Mouse (Mus musculus) forebrain, embryonic 12.5 days (tissue): ENCODE measurements around the gene Lmod1. TPM values are rescaled to one million over a fixed set of nuclear protein-coding genes. Genes with fewer than 3 reads are reported as not detected.

ENCODE experiments used
- ATAC-seq: fragments of 200-750 bp; cut with Nextera tagmentation; 2 replicates; pipeline ENCODE4 v1.8.0; 2017; ENCODE audit warnings: moderate TSS enrichment; ENCODE audit not compliant: low FRiP score
- H3K27ac ChIP-seq: fragments of 300-500 bp; sonication (generic); 2 replicates; pipeline ENCODE4 v1.5.1; 2016; ENCODE audit warnings: mild to moderate bottlenecking
- H3K27me3 ChIP-seq: fragments of 300-500 bp; sonication (generic); 2 replicates; pipeline ENCODE4 v1.6.1; 2016; ENCODE audit warnings: mild to moderate bottlenecking
- H3K36me3 ChIP-seq: fragments of 300-500 bp; sonication (generic); replicated peaks from 2 replicates; pipeline ENCODE4 v1.6.1; 2016; ENCODE audit warnings: mild to moderate bottlenecking
- H3K4me1 ChIP-seq: fragments of 300-500 bp; sonication (generic); 2 replicates; pipeline ENCODE4 v1.6.1; 2016
- H3K4me2 ChIP-seq: fragments of 300-500 bp; sonication (generic); 2 replicates; pipeline ENCODE4 v1.6.1; 2016; ENCODE audit warnings: mild to moderate bottlenecking, moderate library complexity
- H3K4me3 ChIP-seq: fragments of 300-500 bp; sonication (generic); replicated peaks from 2 replicates; pipeline ENCODE4 v1.5.1; 2016; ENCODE audit warnings: mild to moderate bottlenecking
- H3K9ac ChIP-seq: fragments of 300-500 bp; sonication (generic); 2 replicates; pipeline ENCODE4 v1.6.1; 2016; ENCODE audit warnings: mild to moderate bottlenecking
- H3K9me3 ChIP-seq: fragments of 300-500 bp; sonication (generic); 2 replicates; pipeline ENCODE4 v1.6.1; 2016
- WGBS: fragments of 180-500 bp; shearing (Covaris S2); methylation state at CpG from one replicate; pipeline ENCODE4 v1.1.7; 2016; 5-methylcytosine and 5-hydroxymethylcytosine counted together
- polyA plus RNA-seq: library from polyadenylated mRNA; unstranded; fragments of >200 nt; fragmentation: Nextera tagmentation; extraction: Ambion mirVana; gene quantifications from 2 replicates; pipeline ENCODE4 v1.2.1, GENCODE M21; 2016

The Lmod1 gene
- polyA plus RNA-seq, 1 experiment from 2014 or later: 0.49 TPM

DNA sequence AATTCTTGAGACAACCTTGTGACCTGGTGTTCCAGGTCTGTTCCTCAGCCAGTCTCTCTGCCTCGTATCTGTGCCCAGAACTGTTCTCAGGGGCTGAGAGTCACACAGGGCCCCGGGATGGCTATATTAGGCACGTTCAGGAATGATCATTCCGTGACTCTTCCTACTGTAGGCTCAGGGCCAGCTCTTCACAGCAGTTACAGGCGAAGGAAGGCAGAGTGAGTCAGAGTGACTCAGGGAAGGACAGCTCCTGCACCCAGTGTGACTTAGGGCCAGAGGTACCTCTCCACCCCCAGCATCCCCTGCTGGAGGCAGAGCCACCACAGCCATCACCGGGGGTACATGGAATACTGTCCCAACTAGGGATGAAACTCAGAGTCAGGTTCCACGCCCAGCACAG lies 42.4 kb downstream of the Lmod1 start:
- ATAC-seq: no peak
- WGBS: 83% methylated on average over 7 of the region's 7 CpGs

DNA sequence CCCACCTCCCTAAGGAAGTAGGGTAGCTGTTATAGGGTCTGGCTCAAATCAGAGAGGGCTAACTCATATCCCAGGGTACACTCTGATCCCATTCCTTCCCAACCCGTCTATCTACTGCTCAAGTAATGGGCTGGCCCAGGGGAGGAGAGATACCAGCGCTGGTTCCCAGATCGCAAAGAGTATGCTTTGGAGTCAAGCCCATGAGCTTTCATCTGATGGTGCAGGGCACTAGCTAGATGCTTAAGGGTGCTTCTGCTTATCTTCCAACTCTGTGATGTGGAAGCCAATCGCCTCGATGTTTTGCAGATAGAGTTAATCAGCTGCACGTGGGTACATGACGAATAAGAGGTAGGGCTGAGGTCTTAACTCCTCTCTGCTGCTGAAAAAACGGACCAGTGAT lies 43.0 kb downstream of the Lmod1 start:
- no peaks in the 10 kb centered on the region for H3K9me3 ChIP-seq
- H3K4me1 ChIP-seq: peaks cover 23% of the 10 kb centered on the region
- peaks cover 6% of the 10 kb centered on the region for H3K27me3 ChIP-seq
- ATAC-seq: no peak
- H3K4me2 ChIP-seq: no peak overlapping the region
- no peak overlapping the region for H3K9ac ChIP-seq
- no peaks in the 10 kb centered on the region; the same call in none of the 2 replicates for H3K36me3 ChIP-seq
- no peak overlapping the region for H3K4me3 ChIP-seq
- WGBS: 78% methylated on average over 8 of the region's 8 CpGs
- H3K27ac ChIP-seq: no peak overlapping the region

More for the DNA sequence above, 42.4 kb downstream of the Lmod1 start:
- no peak overlapping the region for H3K9ac ChIP-seq
- no peaks in the 10 kb centered on the region; the same call in 1 of the 2 replicates for H3K36me3 ChIP-seq
- H3K27ac ChIP-seq: no peak overlapping the region
- no peaks in the 10 kb centered on the region for H3K9me3 ChIP-seq
- H3K4me3 ChIP-seq: no peak overlapping the region
- no peak overlapping the region for H3K4me2 ChIP-seq
- peaks cover 6% of the 10 kb centered on the region for H3K27me3 ChIP-seq
- peaks cover 17% of the 10 kb centered on the region for H3K4me1 ChIP-seq

DNA sequence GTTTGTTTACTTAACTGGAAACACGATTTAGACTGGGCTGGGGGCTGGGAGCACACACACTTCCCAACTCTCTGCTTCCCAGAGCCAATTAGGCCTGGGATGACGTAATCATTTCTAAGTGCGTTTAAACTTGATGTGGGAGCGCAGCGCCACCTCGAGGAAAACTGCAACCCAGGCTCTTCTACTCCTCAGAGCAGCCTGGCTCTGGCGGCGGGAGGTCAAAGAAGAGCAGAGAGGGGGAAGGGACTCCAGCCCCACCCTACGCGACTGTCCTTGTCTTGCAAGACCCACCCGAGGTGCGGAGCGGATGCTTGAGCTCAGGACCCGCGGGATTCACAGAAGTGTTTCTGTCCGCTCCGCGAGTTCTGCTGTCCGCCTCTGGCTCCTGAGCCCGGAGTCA lies 43.6 kb downstream of the Lmod1 start:
- 1% methylated on average over 20 of the region's 20 CpGs for WGBS
- ATAC-seq: peak; percentile 73
- Histone ChIP-seq H3K27me3 (peaks cover 6% of the 10 kb centered on the region), H3K9me3 (no peaks in the 10 kb centered on the region), H3K4me1 (peaks cover 29% of the 10 kb centered on the region), H3K36me3 (no peaks in the 10 kb centered on the region; the same call in none of the 2 replicates), H3K9ac (peak overlapping the region; percentile 63), H3K4me2 (peak overlapping the region; percentile 71), H3K4me3 (peak overlapping the region; percentile 41), H3K27ac (no peak overlapping the region)

DNA sequence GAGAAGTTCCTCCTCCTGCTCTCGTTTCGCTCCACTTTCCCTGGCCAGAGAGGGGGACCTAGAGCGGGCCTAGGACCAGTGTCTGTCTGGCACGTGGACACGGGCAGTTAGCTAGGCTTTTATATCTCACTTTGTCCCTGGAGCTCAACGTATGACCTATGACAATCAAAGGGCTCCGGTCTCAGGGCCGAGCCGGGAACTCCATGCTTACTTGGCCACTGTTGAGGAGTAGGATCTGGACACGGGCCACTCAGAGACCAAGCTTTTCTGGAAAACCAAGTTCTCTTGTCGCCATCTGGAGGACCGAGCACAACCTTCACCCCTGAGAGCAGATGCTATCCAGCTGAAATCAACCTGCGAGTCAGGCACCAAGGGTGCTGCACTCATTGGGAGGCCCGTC lies 44.4 kb downstream of the Lmod1 start:
- Histone ChIP-seq H3K27me3 (peaks cover 6% of the 10 kb centered on the region), H3K36me3 (no peaks in the 10 kb centered on the region; the same call in none of the 2 replicates), H3K4me1 (peaks cover 35% of the 10 kb centered on the region), H3K9ac (peak overlapping the region; percentile 63; the same call in 1 of the 2 replicates), H3K4me2 (peak overlapping the region; percentile 71), H3K27ac (no peak overlapping the region), H3K9me3 (no peaks in the 10 kb centered on the region), H3K4me3 (peak overlapping the region; percentile 41)
- ATAC-seq: no peak
- 9% methylated on average over 14 of the region's 14 CpGs for WGBS

DNA sequence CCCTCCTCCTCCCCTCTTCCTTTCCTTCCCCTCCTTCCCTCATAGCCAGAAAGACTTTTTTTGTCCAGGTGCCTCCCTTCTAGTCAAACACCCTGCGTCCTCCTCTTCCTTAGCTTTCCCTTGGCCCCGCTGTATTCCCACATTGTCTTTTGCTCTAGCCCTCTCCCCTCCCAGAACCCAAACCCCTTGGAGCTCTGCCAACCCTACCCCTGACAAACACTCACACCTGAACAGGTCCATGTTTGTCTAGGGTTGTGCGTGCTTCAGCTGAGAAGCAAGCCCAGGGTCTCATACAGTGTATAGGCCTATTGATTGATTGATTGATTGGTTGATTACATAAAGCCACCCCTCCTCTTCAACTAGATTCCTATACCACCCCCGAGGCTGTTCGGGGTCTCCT lies 44.8 kb downstream of the Lmod1 start:
- no peak; the same call in 1 of the 2 replicates for ATAC-seq
- Histone ChIP-seq H3K4me2 (peak overlapping the region; percentile 71; the same call in 1 of the 2 replicates), H3K9ac (no peak overlapping the region), H3K4me1 (peaks cover 40% of the 10 kb centered on the region), H3K27me3 (peaks cover 6% of the 10 kb centered on the region), H3K27ac (no peak overlapping the region), H3K4me3 (no peak overlapping the region), H3K36me3 (no peaks in the 10 kb centered on the region; the same call in none of the 2 replicates), H3K9me3 (no peaks in the 10 kb centered on the region)
- 91% methylated on average over 5 of the region's 5 CpGs for WGBS

DNA sequence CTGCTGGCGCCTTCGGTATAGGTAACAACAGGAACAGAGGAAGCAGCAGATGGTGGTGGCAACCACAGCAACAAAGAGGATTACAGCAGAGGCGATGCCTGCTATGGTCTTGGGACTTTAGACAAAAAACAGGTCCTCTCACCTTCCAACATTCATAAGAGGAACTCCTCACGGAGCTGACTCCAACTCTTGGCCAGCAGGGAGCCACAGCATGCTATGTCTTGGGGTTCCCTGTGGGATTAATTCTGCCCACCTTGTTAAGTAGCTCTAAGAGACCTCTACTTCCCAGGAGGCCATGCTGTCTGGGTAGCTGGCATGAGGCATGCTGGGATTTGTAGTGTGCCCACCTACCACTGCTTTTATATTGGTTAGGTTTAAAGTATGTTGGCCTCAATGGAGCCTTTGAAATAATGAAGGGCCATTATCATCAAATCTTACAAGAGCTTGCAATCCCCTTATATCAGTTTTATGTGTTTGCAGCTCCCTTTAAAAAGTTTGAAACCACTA lies 48.6 kb downstream of the Lmod1 start:
- no peak for ATAC-seq
- WGBS: 62% methylated on average over 4 of the region's 4 CpGs
- Histone ChIP-seq H3K9me3 (no peaks in the 10 kb centered on the region), H3K4me1 (peaks cover 46% of the 10 kb centered on the region), H3K9ac (peak overlapping the region; percentile 30), H3K27ac (peak overlapping the region; percentile 60), H3K4me3 (peak overlapping the region; percentile 26), H3K27me3 (peaks cover 6% of the 10 kb centered on the region), H3K4me2 (peak overlapping the region; percentile 77), H3K36me3 (no peaks in the 10 kb centered on the region; the same call in none of the 2 replicates)

DNA sequence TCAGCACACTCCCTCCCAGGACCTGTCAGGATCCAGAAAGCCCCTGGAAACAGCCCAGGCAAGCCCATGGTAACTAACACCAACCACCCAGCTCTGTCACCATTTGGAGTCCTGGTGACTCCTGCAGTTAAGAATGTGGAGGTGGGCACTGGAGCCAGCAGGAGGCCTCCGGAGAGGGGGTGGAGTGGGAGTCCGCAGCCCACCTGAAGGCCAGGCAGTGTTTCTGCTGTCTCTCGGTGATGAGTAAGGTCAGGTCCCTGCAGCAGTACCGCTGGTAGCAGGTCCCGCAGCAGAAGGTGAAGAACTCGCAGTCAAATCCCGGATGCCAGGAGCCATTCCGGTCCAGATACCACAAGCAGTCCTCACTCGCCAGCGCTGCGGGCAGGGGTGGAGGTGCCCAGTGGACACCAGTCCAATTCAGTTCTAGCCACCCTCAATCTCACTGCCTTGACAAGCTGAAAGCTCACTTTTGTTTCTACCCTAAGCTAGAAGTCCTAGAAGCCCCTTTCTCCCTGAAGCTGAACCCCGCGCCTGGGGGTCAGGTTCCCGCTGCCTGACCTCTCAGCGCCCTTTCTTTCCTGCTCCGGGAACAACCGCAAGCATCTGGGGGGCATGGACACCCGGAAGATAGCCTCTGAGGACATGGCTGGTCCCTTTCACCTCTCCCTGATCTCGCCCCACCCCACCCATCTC lies 49.7 kb downstream of the Lmod1 start:
- ATAC-seq: 0 out of 2 replicates have a peak, but pooled peaks have one; percentile 18
- Histone ChIP-seq H3K36me3 (no peaks in the 10 kb centered on the region; the same call in none of the 2 replicates), H3K9me3 (no peaks in the 10 kb centered on the region), H3K27ac (peak overlapping the region; percentile 65), H3K27me3 (peaks cover 3% of the 10 kb centered on the region), H3K4me1 (peaks cover 35% of the 10 kb centered on the region), H3K4me2 (peak overlapping the region; percentile 77), H3K9ac (peak overlapping the region; percentile 86), H3K4me3 (peak overlapping the region; percentile 66)
- WGBS: 2% methylated on average over 19 of the region's 19 CpGs

DNA sequence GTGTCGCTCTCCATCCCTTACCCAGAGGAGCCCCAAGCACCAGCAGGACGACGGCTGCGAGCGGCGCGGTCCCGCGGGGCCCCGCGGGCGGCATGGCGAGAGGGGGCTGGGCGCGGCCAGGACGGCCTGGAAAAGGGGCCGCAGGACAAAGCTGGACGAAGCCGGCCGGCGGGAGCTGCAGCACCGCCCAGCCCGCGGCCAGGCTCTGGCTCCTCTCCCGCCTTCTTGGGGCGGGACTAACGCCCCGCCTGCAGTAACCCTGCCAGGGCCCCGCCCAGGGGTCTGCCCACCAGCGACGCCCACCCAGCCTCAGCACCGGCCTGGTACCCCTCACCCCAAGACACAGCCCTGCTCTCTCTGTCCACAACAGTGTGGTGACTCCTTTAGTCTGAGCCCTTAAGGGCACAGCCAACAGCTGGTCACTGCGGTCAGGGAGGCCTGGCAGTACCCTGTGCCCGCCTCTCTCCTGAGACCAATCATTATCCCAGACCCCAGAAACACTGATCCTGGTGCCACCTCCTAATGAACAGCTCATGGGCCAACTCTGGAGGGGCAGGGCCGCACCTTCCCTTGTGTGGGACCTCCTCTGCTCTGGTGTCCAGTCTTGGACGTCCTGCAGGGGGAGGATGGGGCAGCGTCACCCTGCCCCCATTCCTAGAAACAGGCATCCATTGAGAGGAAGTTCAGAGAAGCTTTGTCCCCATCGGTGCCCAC lies 50.4 kb downstream of the Lmod1 start, which contains the start of gene Shisa4:
Gene Shisa4, minus strand, starts transcription at position 370 of the 714 bp plus-strand sequence.
- H3K36me3 ChIP-seq: no peaks in the 10 kb centered on the region; the same call in none of the 2 replicates
- no peaks in the 10 kb centered on the region for H3K9me3 ChIP-seq
- WGBS: 3% methylated on average over 18 of the region's 38 CpGs
- H3K4me3 ChIP-seq: peak within 1 kb of the TSS; percentile 66
- peak within 1 kb of the TSS; percentile 77 for H3K4me2 ChIP-seq
- peak within 1 kb of the TSS; percentile 86 for H3K9ac ChIP-seq
- peaks cover 32% of the 10 kb centered on the region for H3K4me1 ChIP-seq
- H3K27me3 ChIP-seq: no peaks in the 10 kb centered on the region
- peak; percentile 92 for ATAC-seq
- H3K27ac ChIP-seq: peak within 1 kb of the TSS; percentile 65

DNA sequence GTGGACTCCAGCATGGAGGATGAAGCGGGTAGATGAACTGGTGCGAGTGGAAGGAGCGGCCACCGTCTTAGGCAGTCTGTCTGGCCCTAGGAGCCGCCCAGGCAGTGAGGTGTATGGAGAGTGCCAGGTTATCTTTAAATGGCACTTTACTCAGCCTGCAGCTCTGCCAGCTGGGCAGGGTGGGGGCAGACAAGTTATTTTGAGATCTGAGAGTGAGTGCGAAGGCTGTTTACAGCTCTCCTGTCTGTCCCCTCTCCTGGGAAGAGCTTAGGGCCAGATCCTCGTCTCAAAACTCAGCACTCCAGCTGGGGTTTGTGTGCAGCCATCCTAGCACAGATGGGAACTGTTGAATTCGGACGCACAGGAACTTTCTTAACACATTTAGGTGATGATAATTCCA lies 54.0 kb downstream of the Lmod1 start:
- no peak overlapping the region for H3K9ac ChIP-seq
- no peak for ATAC-seq
- H3K9me3 ChIP-seq: no peaks in the 10 kb centered on the region
- H3K4me1 ChIP-seq: peaks cover 13% of the 10 kb centered on the region
- no peaks in the 10 kb centered on the region for H3K27me3 ChIP-seq
- WGBS: 68% methylated on average over 9 of the region's 9 CpGs
- H3K36me3 ChIP-seq: peaks cover 19% of the 10 kb centered on the region
- H3K4me2 ChIP-seq: no peak overlapping the region
- no peak overlapping the region for H3K27ac ChIP-seq
- H3K4me3 ChIP-seq: no peak overlapping the region

DNA sequence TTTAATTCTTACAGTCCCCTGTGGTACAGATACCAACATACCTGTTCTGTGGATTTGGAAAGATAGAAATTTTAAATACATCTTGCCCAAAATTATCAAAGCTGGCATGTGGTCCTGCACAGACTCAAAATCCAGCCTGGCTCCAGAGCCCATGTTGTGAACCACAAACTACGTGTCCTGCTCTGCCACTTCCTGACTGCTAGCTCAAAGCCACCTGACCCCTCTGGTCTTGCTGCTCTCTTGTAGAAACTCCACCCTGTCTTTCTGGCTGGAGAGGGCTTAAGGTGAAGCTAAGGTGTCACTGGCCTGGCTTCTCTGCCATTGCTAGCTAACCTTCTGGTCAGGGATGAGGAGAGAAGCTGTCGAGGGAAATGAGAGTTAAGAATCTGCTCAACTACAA lies 54.4 kb downstream of the Lmod1 start:
- no peak for ATAC-seq
- H3K27ac ChIP-seq: no peak overlapping the region
- no peak overlapping the region for H3K4me3 ChIP-seq
- H3K36me3 ChIP-seq: peaks cover 24% of the 10 kb centered on the region
- 75% methylated on average over 2 of the region's 2 CpGs for WGBS
- peaks cover 10% of the 10 kb centered on the region for H3K4me1 ChIP-seq
- no peak overlapping the region for H3K4me2 ChIP-seq
- H3K27me3 ChIP-seq: no peaks in the 10 kb centered on the region
- no peak overlapping the region for H3K9ac ChIP-seq
- no peaks in the 10 kb centered on the region for H3K9me3 ChIP-seq

DNA sequence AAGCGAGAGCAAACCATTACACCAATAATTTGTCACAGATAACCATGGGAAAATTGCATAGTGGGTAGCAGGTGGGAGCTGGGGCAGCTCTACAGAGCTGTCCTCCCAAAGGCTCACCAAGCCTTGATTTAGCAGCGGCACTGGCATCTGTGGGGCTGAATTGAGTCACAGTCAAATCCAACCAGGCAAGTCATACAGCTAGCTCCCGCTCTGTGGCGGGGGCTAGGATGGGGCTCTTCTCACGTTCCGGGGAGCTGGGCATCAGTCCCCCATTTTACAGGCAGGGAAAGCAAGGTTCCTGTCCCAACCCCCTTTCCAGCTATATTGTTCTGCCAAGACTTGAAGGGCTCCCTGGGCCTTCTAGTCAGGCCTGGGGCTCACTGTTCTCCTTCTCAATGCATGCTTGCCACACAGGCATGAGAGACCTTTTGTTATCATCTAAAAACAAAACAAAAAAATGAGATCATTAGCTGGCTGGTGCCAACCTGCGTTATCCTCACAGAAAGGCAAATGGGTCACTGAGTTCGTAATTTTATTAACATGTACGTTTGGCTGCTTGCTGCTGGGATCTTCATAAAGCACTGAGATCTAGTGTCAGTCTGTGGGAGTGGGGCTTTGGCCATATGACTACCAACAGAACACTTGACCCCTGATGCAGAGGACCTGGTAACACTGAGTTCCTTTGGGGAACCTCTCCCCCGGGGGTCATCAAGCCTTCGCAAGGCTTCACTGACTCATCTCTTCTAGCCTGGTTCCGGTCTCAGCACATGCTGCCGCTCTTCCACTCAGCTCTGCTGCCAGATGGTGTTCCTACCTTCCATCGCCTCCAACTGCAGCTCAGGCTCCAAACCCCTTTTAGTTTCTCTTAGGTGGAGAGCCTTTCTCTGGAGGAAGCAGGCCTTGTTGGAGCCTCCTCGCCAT lies 55.7 kb downstream of the Lmod1 start:
- Histone ChIP-seq H3K27me3 (no peaks in the 10 kb centered on the region), H3K27ac (peak overlapping the region; percentile 46; the same call in 1 of the 2 replicates), H3K9ac (no peak overlapping the region), H3K9me3 (no peaks in the 10 kb centered on the region), H3K4me2 (no peak overlapping the region), H3K4me1 (peaks cover 1% of the 10 kb centered on the region), H3K36me3 (peaks cover 37% of the 10 kb centered on the region), H3K4me3 (no peak overlapping the region)
- WGBS: 83% methylated on average over 15 of the region's 15 CpGs
- no peak for ATAC-seq
